Mouse (Mus musculus) cerebellum, postnatal 4 days (tissue): ENCODE results near the gene Igsf9b.

ENCODE experiments used
- DNase-seq, 2 experiments: peaks; one replicate each; pipeline ENCODE4 v3.0.0; 2022; ENCODE audit warnings: low spot score in 2 of 2, mixed read lengths in 1 of 2

Igsf9b gene

GRCm38 (mm10) chr9:27289543-27290308 lies 9.3 kb upstream of the Igsf9b start:
- no peak for DNase-seq

GRCm38 (mm10) chr9:27294380-27294779 lies 4.6 kb upstream of the Igsf9b start:
- DNase-seq = no peak

- no peak for DNase-seq
Measured at GRCm38 (mm10) chr9:27299286-27300187, 533 bp downstream of the Igsf9b start.

GRCm38 (mm10) chr9:27300188-27300691 lies 1.2 kb downstream of the Igsf9b start:
- DNase-seq = no peak

GRCm38 (mm10) chr9:27300698-27301097 lies 1.7 kb downstream of the Igsf9b start:
- no peak for DNase-seq

DNA sequence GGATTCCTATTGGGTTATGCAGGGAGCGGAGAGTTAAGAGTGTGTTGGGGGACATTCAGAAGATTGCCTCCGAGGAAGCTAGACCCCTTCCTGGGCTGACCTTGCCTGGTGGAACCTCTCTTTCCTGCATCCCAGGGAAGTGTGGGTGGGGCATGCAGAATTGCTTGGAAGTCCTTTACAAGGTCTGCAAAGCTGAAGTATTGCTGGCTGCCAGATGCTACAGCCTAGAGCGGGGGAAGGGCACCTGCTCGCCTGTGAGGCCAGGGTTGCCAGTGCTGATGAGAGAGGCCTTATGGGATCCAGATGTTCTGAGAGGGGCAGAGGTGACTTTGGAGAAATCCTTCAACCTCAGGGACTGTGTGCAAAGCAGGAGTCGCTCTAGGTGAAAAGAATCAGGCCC lies 2.5 kb downstream of the Igsf9b start:
- no peak for DNase-seq

GRCm38 (mm10) chr9:27302291-27302690 lies 3.3 kb downstream of the Igsf9b start:
- no peak for DNase-seq

DNA sequence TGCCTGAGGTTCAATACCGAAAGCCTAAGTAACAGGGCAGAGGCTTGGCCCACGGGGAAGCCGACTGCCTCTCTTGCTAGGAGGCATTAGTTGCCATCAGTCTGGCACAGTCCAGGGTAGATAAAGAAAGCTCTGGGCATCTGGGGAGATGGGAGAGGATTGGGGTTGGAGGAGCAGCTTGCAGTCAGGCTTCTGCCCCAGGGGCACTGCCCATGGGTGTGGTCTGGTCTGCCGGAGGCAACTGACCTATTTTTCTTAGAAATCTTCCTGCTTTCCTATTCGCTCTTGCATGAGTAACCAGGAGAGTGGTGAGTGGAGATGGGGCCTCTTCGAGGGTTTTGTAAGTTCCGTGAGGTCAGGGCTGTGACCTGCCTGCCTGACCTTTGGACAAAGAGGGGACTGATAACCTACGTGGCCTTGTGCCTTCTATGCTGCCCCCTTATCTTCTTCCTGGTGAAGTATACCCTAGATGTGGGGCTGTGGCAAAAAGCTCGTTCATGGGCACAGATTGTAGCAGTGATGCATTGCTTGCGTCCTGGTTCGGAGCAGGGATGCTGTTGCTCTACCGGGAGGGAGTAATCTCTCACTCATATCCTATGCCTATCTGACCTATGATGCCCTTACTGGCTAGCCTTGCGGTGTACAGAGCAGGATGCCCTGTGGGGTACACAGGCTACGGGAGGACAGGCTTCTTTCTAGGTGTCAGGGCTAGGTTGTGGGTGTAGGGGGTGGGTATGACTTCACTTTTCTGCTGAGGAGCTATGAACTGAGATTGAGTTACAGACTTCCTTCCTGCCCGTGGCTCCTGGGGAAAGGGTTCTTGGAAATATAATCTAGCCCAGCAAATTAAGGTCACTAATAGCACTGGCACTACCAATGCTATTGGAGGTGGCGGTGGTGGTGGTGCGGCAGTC lies 4.8 kb downstream of the Igsf9b start:
- DNase-seq = no peak

- DNase-seq = no peak
Measured at GRCm38 (mm10) chr9:27304485-27305102, 5.6 kb downstream of the Igsf9b start.

DNA sequence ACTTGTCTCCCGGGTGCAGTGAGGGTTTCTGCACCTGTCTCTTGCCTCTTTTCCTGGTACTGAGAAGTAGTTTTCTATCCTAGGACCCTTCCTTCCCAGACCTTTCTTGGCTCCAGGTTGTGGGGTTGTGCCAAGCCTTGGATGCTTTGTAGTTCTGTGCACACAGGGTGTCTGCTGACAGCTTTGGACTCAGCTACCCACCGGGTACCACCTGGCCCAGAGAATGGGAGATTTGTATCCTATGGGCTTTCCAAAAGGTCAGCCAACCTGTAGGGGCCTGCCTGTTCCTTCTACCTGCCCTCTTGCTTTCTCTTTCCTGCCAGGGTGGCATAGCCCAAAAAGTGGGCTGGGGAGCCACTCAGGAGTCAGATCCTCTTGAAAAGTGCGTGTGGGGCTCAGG lies 6.5 kb downstream of the Igsf9b start:
- DNase-seq = no peak

GRCm38 (mm10) chr9:27306642-27307041 lies 7.6 kb downstream of the Igsf9b start:
- DNase-seq = no peak

GRCm38 (mm10) chr9:27307265-27307664 lies 8.3 kb downstream of the Igsf9b start:
- no peak for DNase-seq

DNA sequence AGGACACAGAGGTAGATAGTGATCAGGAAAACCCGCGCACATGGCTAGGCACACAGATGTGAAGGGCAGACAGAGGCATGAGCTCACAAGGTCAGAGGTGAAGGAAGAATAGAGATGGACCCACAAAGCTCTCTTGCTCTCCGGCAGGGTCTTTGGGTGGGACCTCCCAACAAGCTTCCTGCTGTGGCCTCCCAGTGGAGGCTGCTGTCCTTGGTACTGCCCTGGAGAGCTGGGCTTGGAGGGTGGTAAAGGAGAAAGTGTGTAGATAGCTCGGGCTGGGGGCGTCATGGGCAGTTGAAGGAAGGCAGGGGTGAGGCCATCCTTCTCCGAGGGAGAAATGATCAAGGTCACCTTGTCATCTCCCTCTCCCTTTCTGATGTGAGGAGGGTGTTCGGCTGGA lies 9.0 kb downstream of the Igsf9b start:
- no peak for DNase-seq

GRCm38 (mm10) chr9:27308561-27308960 lies 9.6 kb downstream of the Igsf9b start:
- DNase-seq = peak in 1 of 2 experiments; percentile 63

GRCm38 (mm10) chr9:27310005-27310404 lies 11.0 kb downstream of the Igsf9b start:
- no peak for DNase-seq

GRCm38 (mm10) chr9:27313427-27313826 lies 14.4 kb downstream of the Igsf9b start:
- DNase-seq = no peak

GRCm38 (mm10) chr9:27321267-27321666 lies 22.3 kb downstream of the Igsf9b start:
- DNase-seq = no peak

DNA sequence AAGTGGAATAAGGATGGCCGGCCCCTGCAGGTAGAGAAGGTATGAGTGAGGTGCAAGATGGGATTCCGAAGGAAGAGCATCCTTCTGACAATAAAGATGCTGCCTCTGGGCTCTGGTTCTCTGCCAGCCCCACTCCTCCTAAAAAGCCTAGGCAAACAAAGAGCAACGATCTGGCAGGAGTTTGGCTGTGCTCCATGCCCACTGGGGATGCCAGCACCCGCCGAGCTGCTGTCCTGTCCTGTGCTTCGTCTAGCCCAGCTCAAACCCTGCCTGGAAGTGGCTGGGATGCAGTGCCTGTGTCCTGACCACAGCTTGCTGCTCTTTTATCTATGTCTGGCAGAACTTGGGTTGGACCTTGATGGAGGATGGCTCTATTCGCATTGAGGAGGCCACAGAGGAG lies 23.3 kb downstream of the Igsf9b start:
- peak in 1 of 2 experiments; percentile 51 for DNase-seq

DNA sequence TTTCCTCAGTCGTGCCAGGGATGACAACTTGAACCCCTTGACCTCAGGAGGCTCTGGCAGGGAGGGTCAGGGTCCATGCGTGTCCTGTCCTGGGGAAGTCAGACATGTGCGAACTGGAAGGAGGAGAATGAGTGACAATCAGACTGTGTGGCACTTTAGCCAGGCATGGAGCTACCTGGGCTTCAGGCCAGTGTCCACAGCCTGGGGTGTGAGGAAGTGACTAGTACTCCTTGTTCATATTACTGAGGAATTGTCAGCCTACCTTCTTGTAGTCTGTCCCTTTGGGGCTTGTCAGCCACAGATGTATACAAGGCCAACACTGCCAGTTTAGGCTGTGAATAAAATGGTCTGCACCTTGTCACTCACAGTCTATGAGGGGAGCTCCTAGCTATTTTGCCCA lies 24.4 kb downstream of the Igsf9b start:
- no peak for DNase-seq

- DNase-seq = peak; percentile 55 to 83
Measured at GRCm38 (mm10) chr9:27325920-27326319, 26.9 kb downstream of the Igsf9b start.

DNA sequence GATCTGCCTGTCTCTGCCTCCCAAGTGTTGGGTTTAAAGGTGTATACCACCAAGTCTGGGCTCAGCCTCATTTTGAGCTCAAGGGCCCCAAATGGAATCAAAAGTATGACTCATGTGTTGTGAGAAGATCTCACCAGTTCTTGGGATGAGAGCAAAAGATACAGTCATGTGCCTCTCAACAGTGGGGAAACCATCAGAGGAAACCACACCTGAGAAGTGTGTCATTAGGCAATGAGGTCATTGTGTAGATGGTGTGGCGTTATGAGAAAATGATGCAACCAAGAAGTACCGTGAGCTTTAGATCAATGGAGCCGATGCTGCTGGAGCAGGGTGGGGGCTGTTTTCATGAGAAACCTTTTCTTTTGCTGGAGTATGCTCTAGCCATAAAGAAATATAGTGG lies 28.6 kb downstream of the Igsf9b start:
- no peak for DNase-seq
